Mouse (Mus musculus) gonadal fat pad, adult 2 months (tissue): ENCODE results near the gene Mks1. TPM values are rescaled to one million over a fixed set of nuclear protein-coding genes. Genes with fewer than 3 reads are reported as not detected.

ENCODE experiments used
- DNase-seq: peaks from one replicate; pipeline ENCODE4 v3.0.0-alpha.2; 2012; ENCODE audit warnings: low read depth
- polyA plus RNA-seq: library from polyadenylated mRNA; depleted of rRNA; stranded (reverse); fragments of >200 nt; gene quantifications from 2 replicates; pipeline ENCODE4 v1.2.3, GENCODE M21; 2012; rRNA removed

The Mks1 gene
- polyA plus RNA-seq, 1 experiment, result 20.8 TPM

- no peak for DNase-seq
Measured at GRCm38 (mm10) chr11:87875436-87875835, 22.4 kb downstream of the Mks1 start, which contains the start of gene Epx. Gene Epx, minus strand, starts transcription at chr11:87875536.

- DNase-seq, result no peak
Measured at GRCm38 (mm10) chr11:87879826-87880225, 26.8 kb downstream of the Mks1 start.

- DNase-seq, result no peak
Measured at GRCm38 (mm10) chr11:87881714-87882113, 28.7 kb downstream of the Mks1 start.

GRCm38 (mm10) chr11:87883493-87883892 lies 30.5 kb downstream of the Mks1 start:
- no peak for DNase-seq

GRCm38 (mm10) chr11:87884856-87885255 lies 31.8 kb downstream of the Mks1 start:
- DNase-seq, result no peak

GRCm38 (mm10) chr11:87892168-87892567 lies 39.2 kb downstream of the Mks1 start, which contains the start of gene Olfr462:
Gene Olfr462, minus strand, starts transcription at chr11:87892268.
- no peak for DNase-seq

GRCm38 (mm10) chr11:87897287-87897686 lies 44.3 kb downstream of the Mks1 start, which contains the start of gene Olfr463:
Gene Olfr463, minus strand, starts transcription at chr11:87897387.
- DNase-seq, result no peak

GRCm38 (mm10) chr11:87904331-87904730 lies 51.3 kb downstream of the Mks1 start:
- DNase-seq, result no peak

Other genes with a start within 250 kb of the Mks1 start
- gene Hsf5, start 236.1 kb upstream of the Mks1 start, polyA plus RNA-seq, result 0.27 and 0.51 TPM in 2 replicates
- gene Rnf43, start 190.5 kb upstream of the Mks1 start, polyA plus RNA-seq, result 15.9 and 25.5 TPM in 2 replicates
- gene Supt4a, start 115.7 kb upstream of the Mks1 start, polyA plus RNA-seq, result 83.7 and 91.5 TPM in 2 replicates
- gene Tspoap1, start 92.7 kb upstream of the Mks1 start, polyA plus RNA-seq, result 2.7 and 3.7 TPM in 2 replicates
- gene Mpo, start 59.6 kb upstream of the Mks1 start, polyA plus RNA-seq, result 0.14 TPM in 1 of 2 replicates, not detected in the other
- gene Lpo, start 24.9 kb upstream of the Mks1 start, polyA plus RNA-seq, result 0.32 and 0.47 TPM in 2 replicates
- gene Epx, start 22.3 kb downstream of the Mks1 start, polyA plus RNA-seq, result 0.07 TPM in 1 of 2 replicates, not detected in the other
- not detected in 2 replicates for gene Olfr462, start 39.1 kb downstream of the Mks1 start, polyA plus RNA-seq
- gene Olfr463, start 44.2 kb downstream of the Mks1 start, polyA plus RNA-seq, result not detected in 2 replicates
- gene Olfr464, start 67.8 kb downstream of the Mks1 start, polyA plus RNA-seq, result not detected in 2 replicates
- 101 and 125 TPM in 2 replicates for gene Dynll2, start 134.3 kb downstream of the Mks1 start, polyA plus RNA-seq
- 96.0 and 122 TPM in 2 replicates for gene Srsf1, start 194.2 kb downstream of the Mks1 start, polyA plus RNA-seq
- 19.6 and 24.4 TPM in 2 replicates for gene Vezf1, start 215.1 kb downstream of the Mks1 start, polyA plus RNA-seq
- gene Cuedc1, start 244.8 kb downstream of the Mks1 start, polyA plus RNA-seq, result 51.2 and 52.3 TPM in 2 replicates